Mouse (Mus musculus) G1E (cell line): ENCODE data around the gene Foxn2. TPM values are rescaled to one million over a fixed set of nuclear protein-coding genes. Genes with fewer than 3 reads are reported as not detected.

Source experiments
- ATAC-seq: 2 replicates; pipeline ENCODE4 v1.8.0; 2016; ENCODE audit warnings: mild to moderate bottlenecking; ENCODE audit not compliant: insufficient number of reproducible peaks, poor library complexity, low FRiP score, severe bottlenecking; ENCODE audit errors: extremely low read depth
- DNase-seq: peaks from one replicate; pipeline ENCODE4 v3.0.0; 2012; ENCODE audit warnings: low spot score
- H3K27me3 ChIP-seq: 2 replicates; pipeline ENCODE4 v1.6.1; 2012; ENCODE audit warnings: mild to moderate bottlenecking, low read length, inconsistent platforms; ENCODE audit not compliant: insufficient read depth
- H3K36me3 ChIP-seq: replicated peaks from 2 replicates; pipeline ENCODE3; 2012; ENCODE audit warnings: mild to moderate bottlenecking, inconsistent platforms
- H3K4me1 ChIP-seq: 2 replicates; pipeline ENCODE4 v1.6.1; 2012; ENCODE audit warnings: low read depth, low read length, inconsistent platforms, mixed read lengths; ENCODE audit not compliant: insufficient read depth
- H3K4me3 ChIP-seq: 2 replicates; pipeline ENCODE4 v1.5.1; 2012; ENCODE audit warnings: low read depth, mild to moderate bottlenecking, inconsistent platforms, low read length, moderate library complexity, mixed read lengths
- H3K9me3 ChIP-seq: replicated peaks from 2 replicates; pipeline ENCODE4 v1.6.1; 2012; ENCODE audit warnings: inconsistent platforms
- CTCF ChIP-seq: IDR thresholded peaks from 2 replicates; pipeline ENCODE4 v1.5.1; 2012; ENCODE audit warnings: low read depth, low read length, inconsistent platforms, mixed read lengths
- GATA1 ChIP-seq: IDR thresholded peaks from 2 replicates; pipeline ENCODE4 v1.6.1; 2012; ENCODE audit warnings: borderline replicate concordance, low read length, inconsistent platforms, mixed read lengths
- GATA2 ChIP-seq: IDR thresholded peaks from 2 replicates; pipeline ENCODE4 v1.6.1; 2012; ENCODE audit warnings: low read depth, low read length, inconsistent platforms, borderline replicate concordance
- POLR2AphosphoS5 ChIP-seq: IDR thresholded peaks from 2 replicates; pipeline ENCODE4 v1.6.1; 2012; ENCODE audit warnings: low read depth, low read length, inconsistent platforms; ENCODE audit not compliant: insufficient replicate concordance
- TAL1 ChIP-seq: conservative IDR thresholded peaks from 2 replicates; pipeline ENCODE4 v1.6.1; 2012; ENCODE audit warnings: low read depth, low read length, inconsistent platforms, mixed read lengths
- polyA plus RNA-seq: library from polyadenylated mRNA; stranded (reverse); fragments of >175 nt; gene quantifications from 2 replicates; pipeline ENCODE4 v1.2.3, GENCODE M21; 2012
- total RNA-seq, 2 experiments: library from RNA; stranded (forward) in 1 of 2; stranded (reverse) in 1 of 2; fragments of 200-1000 nt in 1 of 2; fragments of >200 nt in 1 of 2; fragmentation: Nextera tagmentation in 1 of 2; gene quantifications; 2 replicates each; pipeline ENCODE4 v1.2.3; 2014 to 2017

Gene Foxn2
- total and polyA plus RNA-seq, 3 experiments, result 18.8 to 43.9 (median 42.0) TPM

GRCm38 (mm10) chr17:88437391-88437790 is 3.1 kb upstream of the Foxn2 start:
- no peak for ATAC-seq
- Histone ChIP-seq H3K27me3 (no peaks in the 10 kb centered on the region), H3K4me3 (no peak overlapping the region), H3K36me3 (no peaks in the 10 kb centered on the region), H3K4me1 (peaks cover 19% of the 10 kb centered on the region), H3K9me3 (no peaks in the 10 kb centered on the region)
- TF ChIP-seq TAL1 (peak; percentile 23; the same call in 1 of the 2 replicates), POLR2AphosphoS5 (no peak)
- DNase-seq, result no peak

GRCm38 (mm10) chr17:88439536-88440050 is 918 bp upstream of the Foxn2 start:
- Histone ChIP-seq H3K27me3 (no peaks in the 10 kb centered on the region), H3K9me3 (no peaks in the 10 kb centered on the region), H3K36me3 (peaks cover 2% of the 10 kb centered on the region), H3K4me1 (peaks cover 28% of the 10 kb centered on the region), H3K4me3 (no peak overlapping the region; the same call in 1 of the 2 replicates)
- ATAC-seq (no peak), DNase-seq (no peak)
- TF ChIP-seq POLR2AphosphoS5 (no peak), CTCF (no peak), GATA2 (no peak), TAL1 (no peak), GATA1 (no peak)

GRCm38 (mm10) chr17:88441001-88441431 is 505 bp downstream of the Foxn2 start:
- Histone ChIP-seq H3K4me1 (peaks cover 36% of the 10 kb centered on the region), H3K27me3 (no peaks in the 10 kb centered on the region), H3K36me3 (peaks cover 4% of the 10 kb centered on the region), H3K9me3 (no peaks in the 10 kb centered on the region), H3K4me3 (peak overlapping the region; percentile 88)
- DNase-seq, result peak; percentile 43
- no peak for ATAC-seq
- TF ChIP-seq GATA2, result no peak
- no peak for TF ChIP-seq POLR2AphosphoS5
- TF ChIP-seq CTCF, result no peak
- TF ChIP-seq GATA1, result no peak
- no peak for TF ChIP-seq TAL1

- H3K9me3 ChIP-seq, result no peaks in the 10 kb centered on the region
- H3K4me1 ChIP-seq, result peaks cover 41% of the 10 kb centered on the region
- H3K27me3 ChIP-seq, result no peaks in the 10 kb centered on the region
- TF ChIP-seq CTCF, result no peak
- TF ChIP-seq TAL1, result no peak
- H3K36me3 ChIP-seq, result peaks cover 6% of the 10 kb centered on the region
- peak overlapping the region; percentile 88 for H3K4me3 ChIP-seq
- ATAC-seq (peak; percentile 61), DNase-seq (peak; percentile 53)
Measured at GRCm38 (mm10) chr17:88441432-88442174, 1.1 kb downstream of the Foxn2 start.

GRCm38 (mm10) chr17:88442661-88443060 is 2.1 kb downstream of the Foxn2 start:
- TF ChIP-seq GATA2 (no peak), POLR2AphosphoS5 (no peak)
- H3K27me3 ChIP-seq, result no peaks in the 10 kb centered on the region
- ATAC-seq, result no peak
- H3K4me1 ChIP-seq, result peaks cover 40% of the 10 kb centered on the region
- no peaks in the 10 kb centered on the region for H3K9me3 ChIP-seq
- DNase-seq, result no peak
- H3K36me3 ChIP-seq, result peaks cover 6% of the 10 kb centered on the region
- peak overlapping the region; percentile 88; the same call in 1 of the 2 replicates for H3K4me3 ChIP-seq

GRCm38 (mm10) chr17:88443186-88443585 is 2.7 kb downstream of the Foxn2 start:
- Histone ChIP-seq H3K36me3 (peaks cover 8% of the 10 kb centered on the region), H3K27me3 (no peaks in the 10 kb centered on the region), H3K4me3 (peak overlapping the region; percentile 88), H3K4me1 (peaks cover 38% of the 10 kb centered on the region), H3K9me3 (no peaks in the 10 kb centered on the region)
- no peak for ATAC-seq
- TF ChIP-seq GATA1 (no peak), POLR2AphosphoS5 (no peak), GATA2 (no peak), CTCF (no peak), TAL1 (no peak)
- DNase-seq, result no peak

- Histone ChIP-seq H3K36me3 (peaks cover 7% of the 10 kb centered on the region), H3K27me3 (no peaks in the 10 kb centered on the region), H3K4me1 (peaks cover 26% of the 10 kb centered on the region), H3K4me3 (no peak overlapping the region), H3K9me3 (no peaks in the 10 kb centered on the region)
- ATAC-seq (no peak), DNase-seq (no peak)
- no peak for TF ChIP-seq GATA1
- TF ChIP-seq TAL1, result no peak
- no peak for TF ChIP-seq GATA2
- TF ChIP-seq POLR2AphosphoS5, result no peak
- TF ChIP-seq CTCF, result no peak
Measured at GRCm38 (mm10) chr17:88458079-88458478, 17.6 kb downstream of the Foxn2 start.
